Mouse (Mus musculus): ENCODE measurements at regions not wholly inside any gene's neighbourhood (a gene's known extent, or its start where the extent isn't known, plus 50 kb on each side); places are given as distances from the start of the nearest gene placed in this dataset.

GRCm38 (mm10) chr9:8208855-8209254 lies 74.8 kb upstream of the Cep126 start:
- TF ChIP-seq POLR2A (IDR thresholded peaks at IDR 0.05; ENCODE audit: extremely low read depth, insufficient read depth, low read length): no peak
- peak; percentile 54; the same call in 1 of the 2 replicates for TF ChIP-seq CTCF (IDR thresholded peaks at IDR 0.05; ENCODE audit: extremely low read depth, insufficient read depth, low read length)

All from cortical plate, adult 2 months (tissue).